Mouse (Mus musculus) embryonic facial prominence, embryonic 11.5 days (tissue): Measurements from ENCODE around the gene Lgals2. TPM values are rescaled to one million over a fixed set of nuclear protein-coding genes. Genes with fewer than 3 reads are reported as not detected.
A peak's percentile ranks its signal among the peaks of the same experiment; 100 is the strongest.
"Not testable (repeated sequence)": the region's sequence is repeated elsewhere in the genome, so short reads cannot be mapped to it uniquely, and the experiment has no call there.

Experiments
- ATAC-seq: fragments of 200-750 bp; cut with Nextera tagmentation; replicated peaks from 2 replicates; pipeline ENCODE4 v1.8.0; 2017; ENCODE audit warnings: low read depth; ENCODE audit not compliant: insufficient number of reproducible peaks, low FRiP score, low TSS enrichment
- DNase-seq: peaks from one replicate; pipeline ENCODE4 v3.0.0-alpha.2; 2015; ENCODE audit warnings: low spot score
- H3K27ac ChIP-seq: fragments of 300-500 bp; sonication (generic); replicated peaks from 2 replicates; pipeline ENCODE4 v1.5.1; 2014; ENCODE audit warnings: mild to moderate bottlenecking, low read depth, low read length, control low read depth
- H3K27me3 ChIP-seq: fragments of 300-500 bp; sonication (generic); 2 replicates; pipeline ENCODE4 v1.6.1; 2014; ENCODE audit warnings: mild to moderate bottlenecking, low read length, moderate library complexity, mixed read lengths; ENCODE audit not compliant: control insufficient read depth, insufficient read depth
- H3K36me3 ChIP-seq: fragments of 300-500 bp; sonication (generic); replicated peaks from 2 replicates; pipeline ENCODE4 v1.6.1; 2014; ENCODE audit warnings: low read depth, mild to moderate bottlenecking, low read length, moderate library complexity, mixed read lengths; ENCODE audit not compliant: control insufficient read depth, insufficient read depth
- H3K4me1 ChIP-seq: fragments of 300-500 bp; sonication (generic); 2 replicates; pipeline ENCODE4 v1.6.1; 2014; ENCODE audit warnings: low read length, mixed read lengths; ENCODE audit not compliant: control insufficient read depth, insufficient read depth
- H3K4me2 ChIP-seq: fragments of 300-500 bp; sonication (generic); 2 replicates; pipeline ENCODE4 v1.6.1; 2014; ENCODE audit warnings: low read depth, mild to moderate bottlenecking, control low read depth, low read length, moderate library complexity
- H3K4me3 ChIP-seq: fragments of 300-500 bp; sonication (generic); 2 replicates; pipeline ENCODE4 v1.5.1; 2014; ENCODE audit warnings: low read depth, low read length, control low read depth
- H3K9ac ChIP-seq: fragments of 300-500 bp; sonication (generic); replicated peaks from 2 replicates; pipeline ENCODE4 v1.6.1; 2014; ENCODE audit warnings: mild to moderate bottlenecking, control low read depth, low read length
- H3K9me3 ChIP-seq: fragments of 300-500 bp; sonication (generic); replicated peaks from 2 replicates; pipeline ENCODE4 v1.6.1; 2016; ENCODE audit warnings: mild to moderate bottlenecking, low read length, inconsistent platforms, mixed read lengths; ENCODE audit not compliant: control insufficient read depth
- WGBS: fragments of 180-500 bp; shearing (Covaris S2); extraction: QIAGEN DNeasy Blood & Tissue Kit; methylation state at CpG from one replicate; pipeline ENCODE4 v1.1.7; 2014; 5-methylcytosine and 5-hydroxymethylcytosine counted together
- polyA plus RNA-seq: library from polyadenylated mRNA; unstranded; fragments of >200 nt; fragmentation: Nextera tagmentation; extraction: Ambion mirVana; gene quantifications from 2 replicates; pipeline ENCODE4 v1.2.1, GENCODE M21; 2014

Lgals2 gene
- polyA plus RNA-seq, 1 experiment from 2014 or later, result not detected

DNA sequence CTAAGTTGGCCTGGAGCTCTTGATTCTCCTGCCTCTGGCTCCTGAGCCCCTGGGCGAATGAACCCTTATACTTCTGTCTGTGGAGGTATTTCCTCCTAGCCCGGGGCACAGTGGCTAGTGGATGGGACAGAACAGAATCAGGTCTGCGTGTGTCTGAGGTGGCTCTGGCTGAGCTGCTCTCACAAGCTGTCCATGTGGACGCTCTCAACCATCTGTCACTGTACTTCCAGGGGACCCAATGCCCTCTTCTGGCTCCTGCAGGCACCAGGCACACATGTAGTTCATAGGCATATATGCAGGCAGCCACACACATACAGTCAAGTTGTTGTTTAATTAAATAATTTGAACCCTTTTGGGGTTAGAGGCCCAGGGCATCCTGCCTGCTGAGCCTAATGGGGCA is 4.0 kb upstream of the Lgals2 start:
- Histone ChIP-seq H3K27ac (no peak overlapping the region), H3K4me3 (no peak overlapping the region), H3K9me3 (no peaks in the 10 kb centered on the region), H3K9ac (no peak overlapping the region), H3K4me2 (no peak overlapping the region), H3K27me3 (no peaks in the 10 kb centered on the region), H3K4me1 (no peaks in the 10 kb centered on the region), H3K36me3 (no peaks in the 10 kb centered on the region)
- no peak for ATAC-seq
- no peak for DNase-seq
- WGBS, result 66% methylated on average over 4 of the region's 4 CpGs

GRCm38 (mm10) chr15:78857009-78857408 is 1.7 kb upstream of the Lgals2 start:
- Histone ChIP-seq H3K27me3 (no peaks in the 10 kb centered on the region; the same call in 1 of the 2 replicates), H3K27ac (no peak overlapping the region), H3K4me1 (no peaks in the 10 kb centered on the region), H3K9me3 (no peaks in the 10 kb centered on the region), H3K4me2 (no peak overlapping the region), H3K9ac (no peak overlapping the region), H3K36me3 (no peaks in the 10 kb centered on the region), H3K4me3 (no peak overlapping the region)
- 85% methylated on average over 7 of the region's 7 CpGs for WGBS
- DNase-seq (no peak), ATAC-seq (no peak)

- WGBS, result 13% methylated on average over 13 of the region's 13 CpGs
- Histone ChIP-seq H3K4me1 (no peaks in the 10 kb centered on the region; the same call in 1 of the 2 replicates), H3K4me3 (no peak overlapping the region), H3K27ac (no peak overlapping the region), H3K36me3 (no peaks in the 10 kb centered on the region), H3K9me3 (no peaks in the 10 kb centered on the region), H3K9ac (no peak overlapping the region), H3K27me3 (no peaks in the 10 kb centered on the region; the same call in 1 of the 2 replicates), H3K4me2 (no peak overlapping the region)
- ATAC-seq, result peak; percentile 55; the same call in 1 of the 2 replicates
- DNase-seq, result peak; percentile 93
Observed at GRCm38 (mm10) chr15:78851505-78852153, 3.7 kb downstream of the Lgals2 start.

- H3K4me3 ChIP-seq, result no peak overlapping the region
- no peak for DNase-seq
- no peak overlapping the region for H3K9ac ChIP-seq
- no peaks in the 10 kb centered on the region for H3K9me3 ChIP-seq
- H3K4me2 ChIP-seq, result no peak overlapping the region
- no peak overlapping the region for H3K27ac ChIP-seq
- WGBS, result 64% methylated on average over 6 of the region's 6 CpGs
- ATAC-seq, result no peak
- no peaks in the 10 kb centered on the region; the same call in 1 of the 2 replicates for H3K27me3 ChIP-seq
- no peaks in the 10 kb centered on the region for H3K36me3 ChIP-seq
- H3K4me1 ChIP-seq, result no peaks in the 10 kb centered on the region; the same call in 1 of the 2 replicates
Observed at GRCm38 (mm10) chr15:78850944-78851343, 4.4 kb downstream of the Lgals2 start.

DNA sequence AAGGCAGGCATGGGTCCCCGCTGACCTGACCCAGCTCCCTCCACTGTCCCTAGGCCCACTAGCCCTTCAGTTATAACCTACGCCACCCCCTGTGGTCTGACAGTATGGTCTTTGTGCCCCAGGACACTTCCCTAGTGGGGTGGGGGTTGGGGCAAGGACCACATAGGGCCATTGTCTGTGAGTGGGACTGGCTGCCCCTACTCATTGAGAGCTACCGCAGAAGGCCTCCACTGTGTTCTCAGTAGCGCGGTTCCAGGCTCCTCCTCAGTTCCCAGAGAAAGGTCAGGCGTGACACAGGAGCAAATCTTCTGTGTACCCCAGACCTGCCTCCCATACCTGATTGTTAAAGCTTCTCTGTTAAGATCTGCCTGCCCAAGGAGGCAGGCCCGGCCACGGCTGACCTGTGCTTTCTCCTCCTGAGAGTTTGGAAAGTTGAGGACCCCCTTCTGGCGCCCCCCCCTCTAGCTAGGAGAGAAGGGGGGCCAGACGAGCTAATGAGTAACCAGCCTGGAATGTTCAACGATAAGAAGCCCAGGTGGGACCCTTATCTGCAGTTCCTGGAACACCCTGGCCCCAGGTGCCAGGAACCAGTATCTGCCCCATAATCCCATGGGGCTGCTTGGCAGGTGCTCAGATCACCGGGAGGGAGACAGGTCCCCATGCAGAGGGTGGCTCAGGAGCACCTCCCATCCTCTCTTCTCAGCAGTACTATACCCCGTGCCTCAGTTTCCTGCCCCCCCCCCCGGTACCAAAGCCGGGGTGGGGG is 5.1 kb downstream of the Lgals2 start:
- Histone ChIP-seq H3K4me3 (no peak overlapping the region), H3K9me3 (no peaks in the 10 kb centered on the region), H3K36me3 (no peaks in the 10 kb centered on the region), H3K27me3 (no peaks in the 10 kb centered on the region; the same call in 1 of the 2 replicates), H3K4me2 (no peak overlapping the region), H3K9ac (no peak overlapping the region), H3K4me1 (no peaks in the 10 kb centered on the region; the same call in 1 of the 2 replicates), H3K27ac (no peak overlapping the region)
- WGBS, result 62% methylated on average over 15 of the region's 15 CpGs
- no peak for DNase-seq
- no peak for ATAC-seq

GRCm38 (mm10) chr15:78849485-78849884 is 5.8 kb downstream of the Lgals2 start:
- Histone ChIP-seq H3K9ac (no peak overlapping the region), H3K27me3 (no peaks in the 10 kb centered on the region; the same call in 1 of the 2 replicates), H3K4me1 (peaks cover 3% of the 10 kb centered on the region; the same call in 1 of the 2 replicates), H3K4me2 (no peak overlapping the region), H3K9me3 (no peaks in the 10 kb centered on the region), H3K27ac (no peak overlapping the region), H3K4me3 (no peak overlapping the region), H3K36me3 (no peaks in the 10 kb centered on the region)
- DNase-seq (no peak), ATAC-seq (no peak)
- WGBS, result 84% methylated on average over 12 of the region's 12 CpGs

DNA sequence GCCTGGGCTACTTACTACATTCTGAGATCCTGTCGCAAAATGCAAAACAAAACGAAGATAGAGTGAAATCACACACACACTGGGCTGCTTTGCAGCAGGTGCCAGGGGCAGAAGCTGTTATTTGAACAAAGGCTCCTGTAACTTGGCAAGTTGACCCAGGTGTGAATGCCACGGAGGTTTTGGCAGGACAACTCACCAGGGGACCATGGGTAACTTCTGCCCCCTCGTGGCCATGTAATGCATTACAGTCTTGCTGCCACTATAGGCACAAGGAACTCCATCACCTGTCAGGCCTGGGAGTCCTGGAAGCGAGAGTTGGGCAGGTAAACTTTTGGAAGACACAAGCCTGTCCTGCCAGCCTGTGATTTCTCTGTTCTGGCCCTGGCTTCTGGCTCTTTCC is 6.9 kb downstream of the Lgals2 start:
- Histone ChIP-seq H3K9me3 (no peaks in the 10 kb centered on the region), H3K9ac (no peak overlapping the region), H3K36me3 (no peaks in the 10 kb centered on the region), H3K4me3 (no peak overlapping the region), H3K27me3 (no peaks in the 10 kb centered on the region; the same call in 1 of the 2 replicates), H3K27ac (no peak overlapping the region), H3K4me1 (peaks cover 3% of the 10 kb centered on the region; the same call in 1 of the 2 replicates), H3K4me2 (no peak overlapping the region)
- DNase-seq (peak; percentile 88), ATAC-seq (no peak)
- WGBS, result 34% methylated on average over 5 of the region's 5 CpGs

GRCm38 (mm10) chr15:78846805-78847204 is 8.5 kb downstream of the Lgals2 start:
- not testable (repeated sequence) for H3K27me3 ChIP-seq

More at GRCm38 (mm10) chr15:78846805-78847204, 8.5 kb downstream of the Lgals2 start:
- not testable (repeated sequence) for H3K4me1 ChIP-seq, ATAC-seq, H3K4me3 ChIP-seq, DNase-seq, H3K9ac ChIP-seq, H3K27ac ChIP-seq, H3K36me3 ChIP-seq, H3K9me3 ChIP-seq, H3K4me2 ChIP-seq
- WGBS, result 84% methylated on average over 6 of the region's 7 CpGs
